ENCODE assay signal across 30 mouse cellular contexts in genomic region chr17:85162569-85163271, GRCm38 (mm10).
DNase-seq lines count a peak whose midpoint lies in the region; ATAC-seq and TF ChIP-seq lines count a peak whose summit lies in the region.
"Had no signal": no experiment of that assay in that cellular context is flagged by ENCODE, and none has a peak within 500 bp of the region (broad histone marks: within the 10 kb centered on the region; RNA-seq: fewer than 3 reads in every experiment).

No protein-coding gene starts in this region.

- H3K27ac ChIP-seq in midbrain, embryonic 11.5 days (ENCODE audit: low read depth, low read length) = no peak overlapping the region
- H3K27ac ChIP-seq in midbrain, embryonic 10.5 days (replicated peaks) = no peak overlapping the region
- H3K27ac ChIP-seq in intestine, embryonic 16.5 days (ENCODE audit: low read length) = peak overlapping the region; percentile 75
- no peak overlapping the region for H3K27ac ChIP-seq in midbrain, postnatal 0 days (ENCODE audit: low read depth, low read length)
- H3K27ac ChIP-seq: embryonic facial prominence, embryonic 13.5 days; forebrain, embryonic 10.5 days; forebrain, embryonic 15.5 days; liver, embryonic 14.5 days; neural tube, embryonic 15.5 days had no signal

- no peaks in the 10 kb centered on the region for H3K27me3 ChIP-seq in midbrain, embryonic 11.5 days (ENCODE audit: control insufficient read depth, insufficient read depth, low read length)
- no peaks in the 10 kb centered on the region for H3K27me3 ChIP-seq in midbrain, embryonic 10.5 days (ENCODE audit: low read depth, poor library complexity, severe bottlenecking)
- H3K27me3 ChIP-seq in intestine, embryonic 16.5 days (replicated peaks; ENCODE audit: control insufficient read depth, insufficient read depth, low read length) = no peaks in the 10 kb centered on the region
- H3K27me3 ChIP-seq in midbrain, postnatal 0 days (ENCODE audit: insufficient read depth, low read length) = no peaks in the 10 kb centered on the region
- H3K27me3 ChIP-seq: embryonic facial prominence, embryonic 13.5 days; forebrain, embryonic 15.5 days; neural tube, embryonic 15.5 days; Patski; stomach, embryonic 15.5 days had no signal

- 77% methylated on average over 7 of the region's 7 CpGs for WGBS in midbrain, embryonic 11.5 days
- 78% methylated on average over 7 of the region's 7 CpGs for WGBS in midbrain, embryonic 10.5 days
- WGBS in intestine, embryonic 16.5 days = 63% methylated on average over 7 of the region's 7 CpGs
- WGBS in midbrain, postnatal 0 days = 88% methylated on average over 7 of the region's 7 CpGs

- H3K4me2 ChIP-seq in midbrain, embryonic 11.5 days = no peak overlapping the region
- H3K4me2 ChIP-seq in intestine, embryonic 16.5 days (ENCODE audit: low read depth, low read length) = peak overlapping the region; percentile 12; the same call in 1 of the 2 replicates
- H3K4me2 ChIP-seq in midbrain, postnatal 0 days (ENCODE audit: low read depth, low read length, poor library complexity, severe bottlenecking) = no peak overlapping the region
- H3K4me2 ChIP-seq: embryonic facial prominence, embryonic 13.5 days; forebrain, embryonic 15.5 days; lung, embryonic 14.5 days; neural tube, embryonic 15.5 days; stomach, embryonic 15.5 days had no signal

- H3K4me3 ChIP-seq in midbrain, embryonic 11.5 days (ENCODE audit: low read depth, low read length) = no peak overlapping the region
- H3K4me3 ChIP-seq in midbrain, embryonic 10.5 days = no peak overlapping the region
- H3K4me3 ChIP-seq in intestine, embryonic 16.5 days (ENCODE audit: low read length) = no peak overlapping the region
- H3K4me3 ChIP-seq in midbrain, postnatal 0 days (ENCODE audit: low read depth, low read length) = no peak overlapping the region
- H3K4me3 ChIP-seq: embryonic facial prominence, embryonic 13.5 days; forebrain, embryonic 10.5 days; forebrain, embryonic 15.5 days; neural tube, embryonic 15.5 days; stomach, embryonic 15.5 days had no signal

- no peaks in the 10 kb centered on the region for H3K36me3 ChIP-seq in midbrain, embryonic 11.5 days (ENCODE audit: control insufficient read depth, insufficient read depth, low read length)
- no peaks in the 10 kb centered on the region for H3K36me3 ChIP-seq in midbrain, embryonic 10.5 days
- no peaks in the 10 kb centered on the region for H3K36me3 ChIP-seq in intestine, embryonic 16.5 days (ENCODE audit: control insufficient read depth, insufficient read depth, low read length)
- H3K36me3 ChIP-seq in midbrain, postnatal 0 days (ENCODE audit: insufficient read depth, low read length) = no peaks in the 10 kb centered on the region
- H3K36me3 ChIP-seq: embryonic facial prominence, embryonic 13.5 days; forebrain, embryonic 10.5 days; forebrain, embryonic 15.5 days; neural tube, embryonic 15.5 days; stomach, embryonic 15.5 days had no signal

- TF ChIP-seq CTCF in midbrain, postnatal 0 days (IDR thresholded peaks at IDR 0.05) = no peak

- no peak overlapping the region for H3K9ac ChIP-seq in midbrain, embryonic 11.5 days (ENCODE audit: low read length)
- no peak overlapping the region for H3K9ac ChIP-seq in intestine, embryonic 16.5 days (ENCODE audit: low read depth, low read length)
- H3K9ac ChIP-seq in midbrain, postnatal 0 days (replicated peaks; ENCODE audit: low read length, poor library complexity, severe bottlenecking) = no peak overlapping the region
- H3K9ac ChIP-seq: embryonic facial prominence, embryonic 13.5 days; forebrain, embryonic 15.5 days; liver, embryonic 14.5 days; lung, embryonic 14.5 days; neural tube, embryonic 15.5 days; stomach, embryonic 15.5 days had no signal

- no peak for ATAC-seq in midbrain, embryonic 11.5 days (ENCODE audit: low FRiP score)
- peak; percentile 95 for ATAC-seq in intestine, embryonic 16.5 days
- no peak for ATAC-seq in midbrain, postnatal 0 days (ENCODE audit: low FRiP score)
- ATAC-seq in megakaryocyte-erythroid progenitor cell, adult 5-6 weeks (replicated peaks; ENCODE audit: low FRiP score, low TSS enrichment, poor library complexity, severe bottlenecking) = no peak
- ATAC-seq: activated CD4-positive, CD25-positive, alpha-beta regulatory T cell, adult 4 months; CD4-positive, CD25-positive, alpha-beta regulatory T cell, adult 4 months; forebrain, embryonic 15.5 days; Patski had no signal

- H3K9me3 ChIP-seq in midbrain, embryonic 11.5 days (ENCODE audit: control insufficient read depth, low read length) = no peaks in the 10 kb centered on the region
- H3K9me3 ChIP-seq in midbrain, embryonic 10.5 days (replicated peaks) = no peaks in the 10 kb centered on the region
- no peaks in the 10 kb centered on the region for H3K9me3 ChIP-seq in intestine, embryonic 16.5 days (ENCODE audit: control insufficient read depth, low read length)
- no peaks in the 10 kb centered on the region for H3K9me3 ChIP-seq in midbrain, postnatal 0 days (ENCODE audit: low read length)
- H3K9me3 ChIP-seq: embryonic facial prominence, embryonic 13.5 days; forebrain, embryonic 10.5 days; forebrain, embryonic 15.5 days; neural tube, embryonic 15.5 days; stomach, embryonic 15.5 days had no signal

- H3K4me1 ChIP-seq in midbrain, embryonic 11.5 days (ENCODE audit: control insufficient read depth, insufficient read depth, low read length) = no peaks in the 10 kb centered on the region
- no peaks in the 10 kb centered on the region for H3K4me1 ChIP-seq in midbrain, embryonic 10.5 days
- H3K4me1 ChIP-seq in intestine, embryonic 16.5 days (ENCODE audit: control insufficient read depth, insufficient read depth, low read length) = no peaks in the 10 kb centered on the region
- no peaks in the 10 kb centered on the region for H3K4me1 ChIP-seq in midbrain, postnatal 0 days (ENCODE audit: insufficient read depth, low read length)
- H3K4me1 ChIP-seq: embryonic facial prominence, embryonic 13.5 days; neural tube, embryonic 15.5 days; stomach, embryonic 15.5 days had no signal

- DNase-seq in midbrain, embryonic 11.5 days (ENCODE audit: low spot score, missing footprints) = peak; percentile 21
- no peak for DNase-seq in midbrain, embryonic 10.5 days (ENCODE audit: low spot score)
- peak; percentile 54 for DNase-seq in WW6 (ENCODE audit: low read depth, low spot score)
- peak; percentile 18 for DNase-seq in yolk sac, embryonic 10.5 days (ENCODE audit: low spot score)
- no peak for DNase-seq in midbrain, postnatal 0 days (ENCODE audit: low spot score)
- DNase-seq in lung, postnatal 14 days = no peak
- DNase-seq: adrenal gland, adult 8-10 months; cerebellum, adult 11 months; cerebellum, postnatal 10 days; kidney, postnatal 14 days; layer of hippocampus, adult 9-11 months; liver; lung, embryonic 14.5 days; lung, postnatal 36 days; midbrain, embryonic 14.5 days; retina, postnatal 1 day; right cerebral cortex, postnatal 14 days; thymus, adult 18-20 months; thymus, postnatal 25 days had no signal

Comparison
In these comparisons a context has a peak if more than half of its experiments do, and no peak if none do; other contexts are left out.
1. DNase-seq: peak in midbrain, embryonic 11.5 days (single experiment), WW6 (single experiment) and yolk sac, embryonic 10.5 days (single experiment); none in midbrain, embryonic 10.5 days (single experiment), midbrain, postnatal 0 days (single experiment) and lung, postnatal 14 days (single experiment).